21 mouse cellular contexts compared by ENCODE assay signal in the genomic region with DNA sequence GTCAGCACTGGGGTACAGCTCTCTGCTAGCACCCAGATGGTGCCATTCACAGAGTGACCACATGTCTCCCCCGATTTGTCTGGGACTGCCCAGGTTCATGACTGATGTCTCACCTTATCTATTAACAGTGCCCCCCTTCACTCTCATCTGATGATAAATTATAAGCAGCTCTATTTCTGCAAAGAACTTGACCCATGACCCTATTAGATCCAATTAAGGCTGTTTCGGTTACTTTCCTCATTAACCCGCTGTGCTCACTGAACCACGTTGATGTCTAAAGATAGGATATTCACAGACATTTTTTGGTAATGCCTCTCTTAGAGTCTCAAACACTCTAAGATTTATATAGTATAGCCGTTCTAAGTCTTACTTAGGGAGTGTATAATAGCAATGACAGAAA.
"Had no signal": no experiment of that assay in that cellular context is flagged by ENCODE, and none has a peak within 500 bp of the region (broad histone marks: within the 10 kb centered on the region; RNA-seq: fewer than 3 reads in every experiment).

No protein-coding gene starts in this region.

- ATAC-seq: intestine, embryonic 16.5 days; liver, embryonic 12.5 days had no signal

- H3K4me3 ChIP-seq: layer of hippocampus, adult 2 months; limb, embryonic 10.5 days; limb, embryonic 13.5 days; liver, embryonic 12.5 days; liver, embryonic 15.5 days; lung, embryonic 15.5 days; megakaryocyte, embryonic 14.5 days; stomach, embryonic 15.5 days had no signal

- H3K36me3 ChIP-seq: limb, embryonic 10.5 days; limb, embryonic 13.5 days; liver, embryonic 12.5 days; liver, embryonic 15.5 days; lung, embryonic 15.5 days; stomach, embryonic 15.5 days had no signal

- H3K9ac ChIP-seq: limb, embryonic 13.5 days; liver, embryonic 12.5 days; liver, embryonic 15.5 days; lung, embryonic 15.5 days; stomach, embryonic 15.5 days had no signal

- H3K9me3 ChIP-seq: limb, embryonic 10.5 days; limb, embryonic 13.5 days; liver, embryonic 12.5 days; liver, embryonic 15.5 days; lung, embryonic 15.5 days; megakaryocyte, embryonic 14.5 days; stomach, embryonic 15.5 days had no signal

- DNase-seq: kidney, adult 18-20 months; kidney, postnatal 25 days; layer of hippocampus, adult 9-11 months; liver; lung, adult 18-20 months; lung, postnatal 10 days; lung, postnatal 36 days; right cerebral cortex, postnatal 25 days; spleen, adult 18-20 months; thymus, postnatal 25 days had no signal

- H3K4me2 ChIP-seq: limb, embryonic 13.5 days; liver, embryonic 12.5 days; liver, embryonic 15.5 days; lung, embryonic 15.5 days; midbrain, embryonic 11.5 days; stomach, embryonic 15.5 days had no signal

- H3K4me1 ChIP-seq: limb, embryonic 10.5 days; liver, embryonic 12.5 days; liver, embryonic 15.5 days; lung, embryonic 15.5 days; stomach, embryonic 15.5 days had no signal

- H3K27me3 ChIP-seq: limb, embryonic 13.5 days; liver, embryonic 12.5 days; liver, embryonic 15.5 days; lung, embryonic 15.5 days; stomach, embryonic 15.5 days had no signal

- H3K27ac ChIP-seq: kidney, postnatal 0 days; layer of hippocampus, adult 2 months; limb, embryonic 10.5 days; limb, embryonic 13.5 days; liver, embryonic 12.5 days; liver, embryonic 15.5 days; lung, embryonic 15.5 days; stomach, embryonic 15.5 days had no signal
